Mouse (Mus musculus) kidney, embryonic 16.5 days (tissue): Measurements from ENCODE around the gene Ltbp2. TPM values are rescaled to one million over a fixed set of nuclear protein-coding genes. Genes with fewer than 3 reads are reported as not detected.

Experiments
- ATAC-seq: fragments of 200-750 bp; cut with Nextera tagmentation; 2 replicates; pipeline ENCODE4 v1.8.0; 2017; ENCODE audit warnings: moderate TSS enrichment; ENCODE audit not compliant: low FRiP score, low TSS enrichment
- H3K27ac ChIP-seq: fragments of 300-500 bp; sonication (generic); 2 replicates; pipeline ENCODE4 v1.5.1; 2014; ENCODE audit warnings: low read length
- H3K27me3 ChIP-seq: fragments of 300-500 bp; sonication (generic); 2 replicates; pipeline ENCODE4 v1.6.1; 2014; ENCODE audit warnings: low read length, control low read depth, mixed read lengths; ENCODE audit not compliant: insufficient read depth
- H3K36me3 ChIP-seq: fragments of 300-500 bp; sonication (generic); 2 replicates; pipeline ENCODE4 v1.6.1; 2014; ENCODE audit warnings: low read length, control low read depth, mixed read lengths; ENCODE audit not compliant: insufficient read depth
- H3K4me1 ChIP-seq: fragments of 300-500 bp; sonication (generic); 2 replicates; pipeline ENCODE4 v1.6.1; 2014; ENCODE audit warnings: low read length, control low read depth, mixed read lengths; ENCODE audit not compliant: insufficient read depth
- H3K4me2 ChIP-seq: fragments of 300-500 bp; sonication (generic); replicated peaks from 2 replicates; pipeline ENCODE4 v1.6.1; 2014; ENCODE audit warnings: low read depth, low read length
- H3K4me3 ChIP-seq: fragments of 300-500 bp; sonication (generic); 2 replicates; pipeline ENCODE4 v1.5.1; 2014; ENCODE audit warnings: mild to moderate bottlenecking, low read length
- H3K9ac ChIP-seq: fragments of 300-500 bp; sonication (generic); replicated peaks from 2 replicates; pipeline ENCODE4 v1.6.1; 2014; ENCODE audit warnings: low read length
- H3K9me3 ChIP-seq: fragments of 300-500 bp; sonication (generic); 2 replicates; pipeline ENCODE4 v1.6.1; 2016; ENCODE audit warnings: low read length, control low read depth
- WGBS: fragments of 180-500 bp; shearing (Covaris S2); extraction: QIAGEN DNeasy Blood & Tissue Kit; methylation state at CpG from one replicate; pipeline ENCODE4 v1.1.7; 2014; 5-methylcytosine and 5-hydroxymethylcytosine counted together
- polyA plus RNA-seq: library from polyadenylated mRNA; unstranded; fragments of >200 nt; fragmentation: Nextera tagmentation; extraction: Ambion mirVana; gene quantifications from 2 replicates; pipeline ENCODE4 v1.2.1, GENCODE M21; 2015

Ltbp2 gene
- polyA plus RNA-seq, 1 experiment from 2014 or later = 0.89 TPM

- Histone ChIP-seq H3K4me3 (no peak overlapping the region), H3K27me3 (no peaks in the 10 kb centered on the region), H3K4me1 (peaks cover 26% of the 10 kb centered on the region), H3K36me3 (no peaks in the 10 kb centered on the region), H3K27ac (no peak overlapping the region), H3K9me3 (no peaks in the 10 kb centered on the region), H3K9ac (no peak overlapping the region), H3K4me2 (no peak overlapping the region)
- ATAC-seq = no peak
- 58% methylated on average over 6 of the region's 6 CpGs for WGBS
These were observed 33.6 kb downstream of the Ltbp2 start for GRCm38 (mm10) chr12:84842706-84843105.

GRCm38 (mm10) chr12:84841158-84842140, 34.9 kb downstream of the Ltbp2 start:
- WGBS = 65% methylated on average over 15 of the region's 15 CpGs
- H3K9ac ChIP-seq = no peak overlapping the region
- H3K4me1 ChIP-seq = peaks cover 15% of the 10 kb centered on the region
- no peak for ATAC-seq
- no peak overlapping the region for H3K4me2 ChIP-seq
- H3K4me3 ChIP-seq = no peak overlapping the region
- H3K27ac ChIP-seq = no peak overlapping the region
- no peaks in the 10 kb centered on the region for H3K9me3 ChIP-seq
- H3K36me3 ChIP-seq = no peaks in the 10 kb centered on the region
- no peaks in the 10 kb centered on the region for H3K27me3 ChIP-seq

GRCm38 (mm10) chr12:84840734-84841133, 35.6 kb downstream of the Ltbp2 start:
- Histone ChIP-seq H3K4me3 (no peak overlapping the region), H3K27ac (no peak overlapping the region), H3K4me1 (peaks cover 9% of the 10 kb centered on the region), H3K9ac (no peak overlapping the region), H3K9me3 (no peaks in the 10 kb centered on the region), H3K36me3 (no peaks in the 10 kb centered on the region), H3K27me3 (no peaks in the 10 kb centered on the region), H3K4me2 (no peak overlapping the region)
- ATAC-seq = no peak
- WGBS = 73% methylated on average over 3 of the region's 3 CpGs

- no peaks in the 10 kb centered on the region for H3K9me3 ChIP-seq
- 77% methylated on average over 4 of the region's 4 CpGs for WGBS
- H3K36me3 ChIP-seq = no peaks in the 10 kb centered on the region
- H3K27ac ChIP-seq = no peak overlapping the region
- no peak overlapping the region for H3K4me2 ChIP-seq
- no peaks in the 10 kb centered on the region for H3K27me3 ChIP-seq
- no peak overlapping the region for H3K9ac ChIP-seq
- peaks cover 6% of the 10 kb centered on the region for H3K4me1 ChIP-seq
- no peak for ATAC-seq
- no peak overlapping the region for H3K4me3 ChIP-seq
These were observed 36.4 kb downstream of the Ltbp2 start for GRCm38 (mm10) chr12:84839965-84840364.

- no peak for ATAC-seq
- H3K4me1 ChIP-seq = no peaks in the 10 kb centered on the region
- no peak overlapping the region for H3K4me3 ChIP-seq
- no peak overlapping the region for H3K9ac ChIP-seq
- H3K27ac ChIP-seq = no peak overlapping the region
- H3K4me2 ChIP-seq = no peak overlapping the region
- WGBS = 78% methylated on average over 5 of the region's 5 CpGs
- no peaks in the 10 kb centered on the region for H3K9me3 ChIP-seq
- no peaks in the 10 kb centered on the region for H3K36me3 ChIP-seq
- H3K27me3 ChIP-seq = no peaks in the 10 kb centered on the region
These were observed 40.7 kb downstream of the Ltbp2 start for GRCm38 (mm10) chr12:84835626-84836025.

GRCm38 (mm10) chr12:84834773-84835172, 41.6 kb downstream of the Ltbp2 start:
- no peak for ATAC-seq
- H3K4me2 ChIP-seq = no peak overlapping the region
- WGBS = 79% methylated on average over 4 of the region's 4 CpGs
- no peak overlapping the region for H3K9ac ChIP-seq
- no peaks in the 10 kb centered on the region for H3K4me1 ChIP-seq
- H3K36me3 ChIP-seq = no peaks in the 10 kb centered on the region
- H3K27me3 ChIP-seq = no peaks in the 10 kb centered on the region
- H3K27ac ChIP-seq = no peak overlapping the region
- H3K4me3 ChIP-seq = no peak overlapping the region
- H3K9me3 ChIP-seq = no peaks in the 10 kb centered on the region

GRCm38 (mm10) chr12:84831648-84832047, 44.7 kb downstream of the Ltbp2 start:
- no peak for ATAC-seq
- Histone ChIP-seq H3K27me3 (no peaks in the 10 kb centered on the region), H3K4me1 (no peaks in the 10 kb centered on the region), H3K4me2 (no peak overlapping the region), H3K36me3 (no peaks in the 10 kb centered on the region), H3K9me3 (no peaks in the 10 kb centered on the region), H3K4me3 (no peak overlapping the region), H3K27ac (no peak overlapping the region), H3K9ac (no peak overlapping the region)
- 82% methylated on average over 10 of the region's 10 CpGs for WGBS

GRCm38 (mm10) chr12:84831141-84831540, 45.2 kb downstream of the Ltbp2 start:
- Histone ChIP-seq H3K4me3 (no peak overlapping the region), H3K4me1 (no peaks in the 10 kb centered on the region), H3K4me2 (no peak overlapping the region), H3K9me3 (no peaks in the 10 kb centered on the region), H3K27ac (no peak overlapping the region), H3K36me3 (no peaks in the 10 kb centered on the region), H3K27me3 (no peaks in the 10 kb centered on the region), H3K9ac (no peak overlapping the region)
- 55% methylated on average over 5 of the region's 5 CpGs for WGBS
- ATAC-seq = no peak

GRCm38 (mm10) chr12:84830438-84830837, 45.9 kb downstream of the Ltbp2 start:
- Histone ChIP-seq H3K27me3 (no peaks in the 10 kb centered on the region), H3K4me3 (no peak overlapping the region), H3K9ac (no peak overlapping the region), H3K36me3 (no peaks in the 10 kb centered on the region), H3K4me1 (no peaks in the 10 kb centered on the region), H3K4me2 (no peak overlapping the region), H3K27ac (no peak overlapping the region), H3K9me3 (no peaks in the 10 kb centered on the region)
- ATAC-seq = no peak
- 94% methylated on average over 5 of the region's 5 CpGs for WGBS

- 73% methylated on average over 10 of the region's 10 CpGs for WGBS
- H3K9ac ChIP-seq = no peak overlapping the region
- H3K27me3 ChIP-seq = no peaks in the 10 kb centered on the region
- no peak overlapping the region for H3K4me3 ChIP-seq
- H3K4me1 ChIP-seq = no peaks in the 10 kb centered on the region
- no peak for ATAC-seq
- H3K27ac ChIP-seq = no peak overlapping the region
- no peaks in the 10 kb centered on the region for H3K36me3 ChIP-seq
- no peaks in the 10 kb centered on the region for H3K9me3 ChIP-seq
- H3K4me2 ChIP-seq = no peak overlapping the region
These were observed 46.4 kb downstream of the Ltbp2 start for GRCm38 (mm10) chr12:84829913-84830312.
